Comparison of ENCODE assay signal across 12 mouse cellular contexts in genomic region chr8:12401391-12402270, GRCm38 (mm10). TPM values are rescaled to one million over a fixed set of nuclear protein-coding genes. Genes with fewer than 3 reads are reported as not detected.
DNase-seq lines count a peak whose midpoint lies in the region; ATAC-seq and TF ChIP-seq lines count a peak whose summit lies in the region.
"Had no signal": no experiment of that assay in that cellular context is flagged by ENCODE, and none has a peak within 500 bp of the region (broad histone marks: within the 10 kb centered on the region; RNA-seq: fewer than 3 reads in every experiment).

No protein-coding gene starts in this region.

- DNase-seq in forebrain, embryonic 11.5 days (ENCODE audit: low spot score) = peak; percentile 84
- DNase-seq in gastrocnemius, adult 18-20 months (ENCODE audit: low spot score) = no peak
- DNase-seq in thymus, postnatal 14 days = no peak
- no peak for DNase-seq in liver

- WGBS in forebrain, embryonic 11.5 days = under 1% methylated on average over 35 of the region's 35 CpGs
- WGBS in limb, embryonic 13.5 days = 1% methylated on average over 35 of the region's 35 CpGs

- H3K4me1 ChIP-seq in E14TG2a.4 (replicated peaks; ENCODE audit: low read depth, low read length) = peaks cover 55% of the 10 kb centered on the region
- no peaks in the 10 kb centered on the region for H3K4me1 ChIP-seq in ES-Bruce4 (ENCODE audit: control insufficient read depth, insufficient read depth, low read length)
- H3K4me1 ChIP-seq in forebrain, embryonic 11.5 days (replicated peaks; ENCODE audit: control insufficient read depth, insufficient read depth, low read length) = peaks cover 35% of the 10 kb centered on the region
- H3K4me1 ChIP-seq in limb, embryonic 13.5 days = peaks cover 17% of the 10 kb centered on the region

- no peak overlapping the region for H3K27ac ChIP-seq in ES-Bruce4 (ENCODE audit: insufficient read depth, low read length)
- H3K27ac ChIP-seq in forebrain, embryonic 11.5 days (ENCODE audit: low read depth, low read length) = peak overlapping the region; percentile 97
- H3K27ac ChIP-seq in limb, embryonic 13.5 days = no peak overlapping the region

- H3K36me3 ChIP-seq in E14TG2a.4 (ENCODE audit: insufficient read depth, low read length) (no peaks in the 10 kb centered on the region), ES-Bruce4 (ENCODE audit: control insufficient read depth, insufficient read depth, low read length, poor library complexity, severe bottlenecking) (no peaks in the 10 kb centered on the region)
- no peaks in the 10 kb centered on the region for H3K36me3 ChIP-seq in forebrain, embryonic 11.5 days (ENCODE audit: control insufficient read depth, insufficient read depth, low read length)
- H3K36me3 ChIP-seq in limb, embryonic 13.5 days = no peaks in the 10 kb centered on the region

- H3K27me3 ChIP-seq in E14TG2a.4 (ENCODE audit: insufficient read depth, low read length) = peaks cover 85% of the 10 kb centered on the region
- H3K27me3 ChIP-seq in ES-Bruce4 (ENCODE audit: control insufficient read depth, insufficient read depth, low read length, poor library complexity, severe bottlenecking) = peaks cover 41% of the 10 kb centered on the region
- H3K27me3 ChIP-seq in forebrain, embryonic 11.5 days (ENCODE audit: control insufficient read depth, insufficient read depth, low read length) = peaks cover 7% of the 10 kb centered on the region
- H3K27me3 ChIP-seq in limb, embryonic 13.5 days = peaks cover 96% of the 10 kb centered on the region

- H3K9me3 ChIP-seq in E14TG2a.4 (ENCODE audit: low read length) (no peaks in the 10 kb centered on the region), ES-Bruce4 (replicated peaks; ENCODE audit: control insufficient read depth, insufficient read depth, low read length, poor library complexity, severe bottlenecking) (no peaks in the 10 kb centered on the region)
- no peaks in the 10 kb centered on the region for H3K9me3 ChIP-seq in forebrain, embryonic 11.5 days (ENCODE audit: control insufficient read depth, low read length)
- H3K9me3 ChIP-seq in limb, embryonic 13.5 days = no peaks in the 10 kb centered on the region

- TF ChIP-seq CTCF in E14TG2a.4 (conservative IDR thresholded peaks at IDR 0.05; ENCODE audit: low read length) (no peak), ES-Bruce4 (IDR thresholded peaks at IDR 0.05; ENCODE audit: low read depth, low read length) (no peak)

- TF ChIP-seq EP300 in ES-Bruce4 (IDR thresholded peaks at IDR 0.05; ENCODE audit: insufficient read depth, low read depth, low read length) = no peak

- H3K4me3 ChIP-seq in E14TG2a.4 (replicated peaks; ENCODE audit: low read length) = peak overlapping the region; percentile 64
- peak overlapping the region; percentile 47 for H3K4me3 ChIP-seq in ES-Bruce4 (ENCODE audit: low read depth, low read length)
- peak overlapping the region; percentile 94 for H3K4me3 ChIP-seq in forebrain, embryonic 11.5 days (ENCODE audit: low read depth, low read length)
- H3K4me3 ChIP-seq in limb, embryonic 13.5 days = peak overlapping the region; percentile 16

- no peak for TF ChIP-seq POLR2A in ES-Bruce4 (IDR thresholded peaks at IDR 0.05; ENCODE audit: insufficient read depth, low read length)

- H3K4me2 ChIP-seq in forebrain, embryonic 11.5 days (ENCODE audit: low read depth, low read length, severe bottlenecking) = peak overlapping the region; percentile 91
- H3K4me2 ChIP-seq in limb, embryonic 13.5 days (replicated peaks) = no peak overlapping the region

- H3K9ac ChIP-seq in ES-Bruce4 (ENCODE audit: low read depth, poor library complexity, severe bottlenecking) = peak overlapping the region; percentile 7; the same call in 1 of the 2 replicates
- H3K9ac ChIP-seq in forebrain, embryonic 11.5 days (ENCODE audit: low read length) = peak overlapping the region; percentile 88
- no peak overlapping the region for H3K9ac ChIP-seq in limb, embryonic 13.5 days

- peak; percentile 16; the same call in 1 of the 2 replicates for ATAC-seq in forebrain, embryonic 11.5 days (replicated peaks; ENCODE audit: low FRiP score)
- no peak for ATAC-seq in limb, embryonic 13.5 days (ENCODE audit: low FRiP score, low read depth)
- no peak for ATAC-seq in erythroblast, adult 5-6 weeks (replicated peaks; ENCODE audit: low FRiP score, poor library complexity, severe bottlenecking)
- ATAC-seq: intestine, postnatal 0 days; Patski had no signal

RNA-seq across cellular contexts. Expression of gene Sox1, which starts 6.5 kb away (rescaled TPM):
- polyA plus RNA-seq in ES-Bruce4 (2011; ENCODE audit: insufficient read depth, insufficient read length, low read depth, missing spikeins) = 0.37 and 0.50 TPM in 2 replicates
- polyA plus RNA-seq in forebrain, embryonic 11.5 days (2014; fragmentation: Nextera tagmentation; extraction: Ambion mirVana) = 11.3 and 12.4 TPM in 2 replicates
- polyA plus RNA-seq in limb, embryonic 13.5 days (2015; fragmentation: Nextera tagmentation; extraction: Ambion mirVana) = not detected in 2 replicates
- total RNA-seq in gastrocnemius, adult 18-20 months (2021) = not detected
- total RNA-seq in erythroblast, adult 5-6 weeks (2015; ENCODE audit: low replicate concordance) = not detected in 2 replicates
- not detected in 2 replicates for total RNA-seq in erythroblast, adult 5-6 weeks (2017; ENCODE audit: low replicate concordance)
- total RNA-seq: gastrocnemius, postnatal 4 days had no signal
- polyA plus RNA-seq: intestine, postnatal 0 days; Patski; small intestine, adult 2 months had no signal

Comparison
In these comparisons a context has a peak if more than half of its experiments do, and no peak if none do; other contexts are left out.
1. H3K4me3 ChIP-seq: peak in every context shown above with its lines; median percentile 94 in forebrain, embryonic 11.5 days; 64 in E14TG2a.4; 47 in ES-Bruce4; 16 in limb, embryonic 13.5 days.